Mouse (Mus musculus): ENCODE data around the gene Cmtm8. TPM values are rescaled to one million over a fixed set of nuclear protein-coding genes. Genes with fewer than 3 reads are reported as not detected.

Cmtm8 gene
- polyA plus RNA-seq, 1 experiment from 2014 or later: 31.7 TPM

DNA sequence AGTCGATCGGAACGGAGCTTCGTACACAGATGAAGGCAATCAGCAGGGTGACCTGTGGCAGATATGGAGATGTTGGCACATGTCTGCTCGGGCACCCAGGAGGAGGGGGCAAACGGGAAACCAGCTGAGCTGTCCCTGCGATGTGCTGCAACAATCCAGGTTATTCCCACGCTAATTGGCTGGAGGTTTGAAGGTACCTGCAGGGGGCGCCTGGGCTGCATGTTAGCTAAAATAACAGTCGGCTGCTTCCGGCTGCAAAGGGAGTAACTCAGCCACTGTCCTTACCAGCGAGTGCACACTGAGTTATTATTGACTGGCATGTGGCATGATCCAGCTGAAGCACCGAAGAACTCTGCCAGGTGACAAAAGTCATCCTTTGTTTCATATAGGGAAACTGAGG, 80.6 kb downstream of the Cmtm8 start:
- Histone ChIP-seq H3K4me3 (no peak overlapping the region), H3K36me3 (peaks cover 61% of the 10 kb centered on the region), H3K4me1 (replicated peaks) (peaks cover 18% of the 10 kb centered on the region), H3K27ac (no peak overlapping the region), H3K9me3 (no peaks in the 10 kb centered on the region), H3K27me3 (ENCODE audit: insufficient read depth, poor library complexity, severe bottlenecking) (no peaks in the 10 kb centered on the region)
- DNase-seq (ENCODE audit: low spot score): peak; percentile 54
- 67% methylated on average over 13 of the region's 13 CpGs for WGBS

DNA sequence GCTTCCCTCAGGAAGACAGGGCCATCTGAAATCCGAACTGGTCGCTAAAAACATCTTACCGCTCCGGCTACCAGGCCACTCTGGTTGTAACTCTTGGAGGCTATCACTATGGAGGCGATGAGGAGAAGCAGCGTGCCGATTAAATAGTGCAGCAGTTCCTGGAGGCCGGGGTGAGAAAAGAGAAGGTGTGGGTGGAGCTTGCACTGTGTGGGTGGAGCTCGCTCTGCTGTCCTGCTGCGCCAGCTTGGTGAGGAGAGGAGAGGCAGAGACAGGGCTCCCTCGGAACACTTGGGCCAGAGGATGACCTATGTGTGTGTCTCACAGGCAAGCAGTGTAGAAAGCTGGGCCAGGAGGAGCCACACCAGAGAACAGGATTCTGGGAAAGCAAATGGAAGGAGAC, 82.1 kb downstream of the Cmtm8 start:
- Histone ChIP-seq H3K36me3 (peaks cover 74% of the 10 kb centered on the region), H3K9me3 (no peaks in the 10 kb centered on the region), H3K4me3 (no peak overlapping the region), H3K27me3 (ENCODE audit: insufficient read depth, poor library complexity, severe bottlenecking) (no peaks in the 10 kb centered on the region), H3K27ac (no peak overlapping the region), H3K4me1 (replicated peaks) (peaks cover 3% of the 10 kb centered on the region; the same call in 1 of the 2 replicates)
- DNase-seq (ENCODE audit: low spot score): no peak
- WGBS: 73% methylated on average over 11 of the region's 11 CpGs

DNA sequence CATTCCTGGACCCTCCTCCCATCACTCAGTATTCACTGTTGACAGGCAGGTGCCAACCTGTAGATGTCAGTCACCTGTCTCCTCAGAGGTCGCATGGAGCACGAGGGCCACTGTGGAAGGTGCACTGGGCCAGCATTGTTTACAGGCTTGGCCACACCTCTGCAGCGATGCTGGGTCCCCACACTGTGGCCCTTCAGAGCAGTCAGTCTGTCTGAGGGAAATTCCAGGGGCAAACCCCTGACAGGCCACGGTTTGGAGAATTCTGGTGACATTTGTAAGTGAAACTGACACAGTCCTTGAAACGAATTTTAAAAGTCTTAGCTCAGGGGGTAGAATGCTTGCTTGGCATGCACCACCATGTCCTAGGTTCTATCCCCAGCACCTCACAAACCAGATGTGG, 83.6 kb downstream of the Cmtm8 start:
- DNase-seq (ENCODE audit: low spot score): no peak
- H3K4me3 ChIP-seq: no peak overlapping the region
- no peaks in the 10 kb centered on the region for H3K27me3 ChIP-seq (ENCODE audit: insufficient read depth, poor library complexity, severe bottlenecking)
- no peak overlapping the region for H3K27ac ChIP-seq
- WGBS: 78% methylated on average over 5 of the region's 5 CpGs
- peaks cover 77% of the 10 kb centered on the region for H3K36me3 ChIP-seq
- no peaks in the 10 kb centered on the region for H3K9me3 ChIP-seq
- H3K4me1 ChIP-seq (replicated peaks): no peaks in the 10 kb centered on the region

DNA sequence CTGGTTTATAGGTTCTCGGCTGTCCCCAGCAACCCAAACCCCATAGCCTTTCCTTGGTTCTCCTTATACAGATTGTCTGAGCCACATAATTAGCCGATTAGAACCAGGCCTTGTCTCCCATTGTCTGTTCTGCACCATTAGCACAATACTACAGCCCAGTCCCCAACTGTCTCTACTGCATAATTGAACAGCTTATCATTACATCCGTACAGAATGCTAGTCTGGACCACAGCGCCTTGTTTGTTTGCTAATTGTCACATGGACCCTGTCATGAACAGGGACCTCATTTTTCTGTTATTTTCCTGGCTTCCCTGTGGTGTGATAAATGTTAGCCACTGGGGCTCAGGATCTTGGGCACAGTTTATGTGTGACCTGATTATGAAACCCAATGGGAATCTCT, 84.1 kb downstream of the Cmtm8 start:
- WGBS: 85% methylated on average over 4 of the region's 4 CpGs
- DNase-seq (ENCODE audit: low spot score): no peak
- Histone ChIP-seq H3K4me1 (replicated peaks) (no peaks in the 10 kb centered on the region), H3K27ac (no peak overlapping the region), H3K36me3 (peaks cover 80% of the 10 kb centered on the region), H3K27me3 (ENCODE audit: insufficient read depth, poor library complexity, severe bottlenecking) (no peaks in the 10 kb centered on the region), H3K4me3 (no peak overlapping the region), H3K9me3 (no peaks in the 10 kb centered on the region)

DNA sequence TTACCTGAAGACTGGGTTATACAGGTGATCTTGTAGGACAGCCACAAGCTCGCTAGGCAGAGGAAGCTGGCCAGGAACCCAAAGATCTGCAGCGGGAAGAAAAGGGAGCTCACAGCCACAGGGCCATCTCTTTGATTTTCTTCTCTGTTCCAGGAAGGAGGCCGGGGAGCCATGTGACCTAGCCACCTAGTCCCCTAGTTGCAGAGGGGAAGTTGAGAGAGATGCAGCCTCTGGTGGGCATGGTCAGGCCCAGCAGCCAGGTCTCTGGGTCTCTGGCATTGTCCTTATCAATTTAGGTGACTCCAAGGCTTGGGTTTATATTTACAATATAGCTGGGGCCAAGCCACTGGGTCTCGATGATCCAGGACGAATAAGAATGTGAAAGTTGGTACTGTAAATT, 85.2 kb downstream of the Cmtm8 start:
- Histone ChIP-seq H3K27ac (no peak overlapping the region), H3K4me3 (no peak overlapping the region), H3K9me3 (no peaks in the 10 kb centered on the region), H3K36me3 (peaks cover 84% of the 10 kb centered on the region), H3K4me1 (replicated peaks) (no peaks in the 10 kb centered on the region), H3K27me3 (ENCODE audit: insufficient read depth, poor library complexity, severe bottlenecking) (no peaks in the 10 kb centered on the region)
- WGBS: 89% methylated on average over 5 of the region's 5 CpGs
- no peak for DNase-seq (ENCODE audit: low spot score)

DNA sequence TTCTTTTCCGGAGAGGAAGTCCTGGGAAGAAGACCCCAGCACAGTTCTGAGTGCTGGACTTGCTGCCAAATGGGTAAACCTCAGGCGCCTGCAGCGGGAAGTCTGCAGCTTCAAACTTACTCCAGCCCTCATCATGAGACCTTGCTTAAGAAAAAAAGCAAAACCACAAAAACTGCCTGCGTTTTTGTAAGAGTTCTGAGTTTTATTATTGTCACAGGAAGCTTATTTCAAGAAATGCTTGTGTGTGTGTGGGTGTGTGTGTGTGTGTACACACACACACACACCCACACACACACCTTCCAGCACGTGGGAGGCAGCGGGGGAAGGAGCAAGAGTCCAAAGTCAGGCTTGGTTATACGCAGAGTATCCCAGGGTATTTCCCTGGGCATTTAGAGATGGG, 85.7 kb downstream of the Cmtm8 start:
- no peak overlapping the region for H3K4me3 ChIP-seq
- H3K27ac ChIP-seq: no peak overlapping the region
- H3K36me3 ChIP-seq: peaks cover 82% of the 10 kb centered on the region
- peaks cover 1% of the 10 kb centered on the region for H3K4me1 ChIP-seq (replicated peaks)
- H3K27me3 ChIP-seq (ENCODE audit: insufficient read depth, poor library complexity, severe bottlenecking): no peaks in the 10 kb centered on the region
- no peak for DNase-seq (ENCODE audit: low spot score)
- 84% methylated on average over 7 of the region's 7 CpGs for WGBS
- no peaks in the 10 kb centered on the region for H3K9me3 ChIP-seq

DNA sequence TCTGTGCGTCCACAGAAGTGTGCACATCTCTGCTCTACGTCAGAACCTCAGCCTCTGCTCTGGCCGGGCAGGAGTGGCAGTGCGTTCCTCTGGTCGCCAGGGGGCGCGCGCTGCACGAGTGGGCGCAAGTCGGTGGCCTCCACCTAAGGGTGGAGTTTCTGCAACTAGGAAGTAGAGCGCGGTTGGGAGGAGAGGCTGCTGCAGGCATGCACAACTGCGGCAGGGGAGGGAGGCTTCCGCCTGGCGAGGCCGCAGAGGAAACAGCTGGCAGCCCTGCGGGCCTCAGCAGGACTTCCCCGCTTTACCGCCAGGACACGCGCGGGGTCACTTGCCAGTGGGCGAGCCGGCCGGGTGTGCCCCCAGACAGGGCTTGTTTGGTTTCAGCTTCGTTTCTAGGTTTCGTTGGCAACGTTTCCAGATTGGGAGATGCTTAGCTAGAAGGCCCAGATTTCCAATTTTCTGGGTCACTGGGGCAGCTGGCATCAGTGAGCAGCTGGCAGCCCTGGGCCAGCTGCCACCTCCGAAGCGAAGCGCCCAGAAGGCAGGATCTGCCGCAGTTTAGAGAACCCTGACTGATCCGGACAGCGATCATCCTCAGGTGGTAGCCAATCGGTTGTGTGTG, 91.0 kb downstream of the Cmtm8 start:
- Histone ChIP-seq H3K27me3 (ENCODE audit: insufficient read depth, poor library complexity, severe bottlenecking) (no peaks in the 10 kb centered on the region), H3K36me3 (peaks cover 55% of the 10 kb centered on the region), H3K4me3 (peak overlapping the region; percentile 56), H3K4me1 (replicated peaks) (peaks cover 12% of the 10 kb centered on the region), H3K9me3 (no peaks in the 10 kb centered on the region), H3K27ac (peak overlapping the region; percentile 76)
- 10% methylated on average over 36 of the region's 36 CpGs for WGBS
- peak; percentile 88 for DNase-seq (ENCODE audit: low spot score)

DNA sequence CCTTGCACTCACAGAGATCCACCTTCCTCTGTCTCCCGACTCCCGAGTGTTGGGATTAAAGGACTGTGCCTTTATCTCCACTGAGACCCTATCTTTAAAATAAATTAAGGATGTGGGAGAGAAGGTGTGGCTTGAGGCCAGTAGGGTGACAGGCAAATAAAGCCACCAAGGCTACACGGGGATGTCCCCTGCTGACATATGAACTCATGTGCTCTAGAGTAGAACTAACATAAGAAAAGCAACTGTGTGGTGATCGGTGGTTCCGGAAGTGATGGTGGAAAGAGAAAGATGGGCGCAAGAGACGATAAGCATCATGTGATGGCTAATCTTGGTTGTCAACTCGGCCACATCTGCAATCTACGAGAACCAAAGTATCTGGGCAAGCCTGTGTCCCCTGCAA, 91.6 kb downstream of the Cmtm8 start:
- H3K36me3 ChIP-seq: peaks cover 56% of the 10 kb centered on the region
- H3K9me3 ChIP-seq: no peaks in the 10 kb centered on the region
- no peaks in the 10 kb centered on the region for H3K27me3 ChIP-seq (ENCODE audit: insufficient read depth, poor library complexity, severe bottlenecking)
- DNase-seq (ENCODE audit: low spot score): no peak
- H3K27ac ChIP-seq: no peak overlapping the region
- H3K4me1 ChIP-seq (replicated peaks): peaks cover 12% of the 10 kb centered on the region
- WGBS: 78% methylated on average over 9 of the region's 9 CpGs
- H3K4me3 ChIP-seq: peak overlapping the region; percentile 56; the same call in 1 of the 2 replicates

DNA sequence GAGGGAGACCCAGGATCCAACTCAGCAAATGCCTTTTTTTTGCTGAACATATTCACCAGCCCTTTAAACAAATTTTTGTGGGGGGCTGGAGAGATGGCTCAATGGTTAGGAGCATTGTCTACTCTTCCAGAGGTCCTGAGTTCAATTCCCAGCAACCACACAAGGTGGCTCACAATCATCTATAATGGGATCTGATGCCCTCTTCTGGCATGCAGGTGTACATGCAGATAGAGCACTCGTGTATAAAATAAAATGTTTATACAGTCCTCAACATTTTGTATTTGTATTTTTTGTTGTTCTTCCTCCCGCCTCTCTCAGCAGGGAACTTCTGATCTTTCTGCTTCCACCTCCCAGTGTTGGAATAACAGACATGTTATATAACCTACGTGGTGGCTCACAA, 92.4 kb downstream of the Cmtm8 start:
- Histone ChIP-seq H3K27me3 (ENCODE audit: insufficient read depth, poor library complexity, severe bottlenecking) (no peaks in the 10 kb centered on the region), H3K9me3 (no peaks in the 10 kb centered on the region), H3K4me1 (replicated peaks) (peaks cover 12% of the 10 kb centered on the region), H3K36me3 (peaks cover 56% of the 10 kb centered on the region), H3K4me3 (no peak overlapping the region), H3K27ac (no peak overlapping the region)
- no peak for DNase-seq (ENCODE audit: low spot score)
- WGBS: 79% methylated on average over 3 of the region's 3 CpGs

DNA sequence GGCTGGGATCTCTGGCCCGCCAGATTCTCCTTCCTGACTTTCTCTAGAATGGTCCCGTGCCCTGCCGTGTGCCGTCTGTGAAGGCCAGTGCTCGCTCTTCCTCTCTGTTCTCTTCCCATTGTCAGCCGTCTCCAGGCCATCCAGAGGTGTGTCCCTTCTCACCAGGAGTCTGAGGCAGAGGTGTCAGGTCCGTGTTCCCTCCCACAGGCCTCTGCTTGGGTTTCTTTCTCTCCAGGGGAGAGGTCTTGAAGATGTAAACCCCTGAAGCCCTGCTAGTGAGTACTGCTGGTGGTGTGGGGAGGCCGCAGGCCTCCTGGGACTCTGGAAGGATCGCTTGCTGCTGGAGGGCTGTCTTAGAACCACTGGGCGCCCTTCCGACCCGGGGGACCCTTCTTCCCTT, 96.5 kb downstream of the Cmtm8 start:
- Histone ChIP-seq H3K4me1 (replicated peaks) (peaks cover 5% of the 10 kb centered on the region), H3K36me3 (peaks cover 61% of the 10 kb centered on the region), H3K4me3 (no peak overlapping the region), H3K27me3 (ENCODE audit: insufficient read depth, poor library complexity, severe bottlenecking) (no peaks in the 10 kb centered on the region), H3K27ac (no peak overlapping the region), H3K9me3 (no peaks in the 10 kb centered on the region)
- no peak for DNase-seq (ENCODE audit: low spot score)
- WGBS: 86% methylated on average over 12 of the region's 12 CpGs

DNA sequence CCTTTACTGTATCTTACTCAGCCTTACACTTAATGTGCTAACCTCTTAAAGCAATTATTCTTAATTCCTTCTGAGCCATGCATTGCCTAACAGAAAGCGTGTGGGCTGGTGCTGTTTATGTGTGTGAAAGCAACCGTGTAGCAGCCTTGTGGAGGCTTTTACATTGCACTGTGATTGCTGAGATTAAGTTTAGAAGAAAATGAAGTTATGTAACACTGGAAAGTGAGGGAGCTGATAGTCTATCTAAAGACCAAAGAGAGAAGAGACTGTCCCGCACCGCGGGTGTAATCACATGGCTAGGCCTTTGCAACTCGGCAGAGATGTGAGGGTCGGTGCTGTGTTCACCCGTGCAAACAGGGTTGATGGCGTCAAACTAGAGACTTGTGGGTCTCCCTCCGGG, 96.9 kb downstream of the Cmtm8 start:
- Histone ChIP-seq H3K9me3 (no peaks in the 10 kb centered on the region), H3K4me3 (no peak overlapping the region), H3K4me1 (replicated peaks) (0 out of 2 replicates have a peak, but pooled peaks cover 3% of the 10 kb centered on the region), H3K27ac (no peak overlapping the region), H3K27me3 (ENCODE audit: insufficient read depth, poor library complexity, severe bottlenecking) (no peaks in the 10 kb centered on the region), H3K36me3 (peaks cover 64% of the 10 kb centered on the region)
- no peak for DNase-seq (ENCODE audit: low spot score)
- 88% methylated on average over 10 of the region's 10 CpGs for WGBS

DNA sequence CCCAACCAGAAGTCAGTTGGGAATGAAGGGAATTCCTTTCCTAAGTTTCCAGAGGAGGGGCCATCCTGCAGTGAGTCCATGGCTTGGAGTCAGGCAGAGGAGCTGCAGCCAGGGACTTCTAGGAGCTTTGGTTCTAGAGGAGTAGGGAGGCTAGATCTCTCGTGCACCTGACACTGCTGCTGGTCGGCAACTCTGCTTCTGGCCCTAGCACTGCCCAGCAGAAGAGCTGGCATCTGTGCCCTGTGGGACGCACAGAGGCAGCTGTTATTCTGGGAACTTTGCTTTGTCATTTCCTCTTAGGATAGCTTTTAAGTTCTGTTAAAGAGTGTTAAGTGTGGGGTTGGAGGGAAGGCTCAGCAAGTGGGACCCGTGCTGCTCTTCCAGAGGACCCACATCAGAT, 98.3 kb downstream of the Cmtm8 start:
- 86% methylated on average over 4 of the region's 4 CpGs for WGBS
- no peak for DNase-seq (ENCODE audit: low spot score)
- H3K27ac ChIP-seq: no peak overlapping the region
- H3K36me3 ChIP-seq: peaks cover 71% of the 10 kb centered on the region
- 0 out of 2 replicates have a peak, but pooled peaks cover 3% of the 10 kb centered on the region for H3K4me1 ChIP-seq (replicated peaks)
- no peaks in the 10 kb centered on the region for H3K27me3 ChIP-seq (ENCODE audit: insufficient read depth, poor library complexity, severe bottlenecking)
- no peak overlapping the region for H3K4me3 ChIP-seq
- H3K9me3 ChIP-seq: no peaks in the 10 kb centered on the region

DNA sequence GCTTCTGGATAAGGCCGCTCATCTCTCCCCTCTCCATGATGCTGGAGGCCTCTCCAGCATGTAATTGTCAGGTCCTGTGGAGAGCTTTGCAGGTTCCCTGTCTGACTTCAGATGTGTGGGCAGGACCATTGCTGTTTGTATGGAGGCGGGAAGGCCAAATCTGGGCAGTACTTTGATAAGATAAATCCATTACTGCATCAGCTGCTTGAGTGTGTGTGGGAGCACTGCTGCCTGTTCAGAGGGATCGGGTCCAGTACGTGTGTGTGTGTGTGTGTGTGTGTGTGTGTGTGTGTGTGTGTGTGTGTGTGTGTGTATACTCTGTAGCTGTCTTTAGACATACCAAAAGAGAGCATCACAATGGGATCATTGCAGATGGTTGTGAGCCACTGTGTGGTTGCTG, 98.8 kb downstream of the Cmtm8 start:
- H3K4me3 ChIP-seq: no peak overlapping the region
- H3K4me1 ChIP-seq (replicated peaks): 0 out of 2 replicates have a peak, but pooled peaks cover 3% of the 10 kb centered on the region
- 92% methylated on average over 4 of the region's 4 CpGs for WGBS
- H3K36me3 ChIP-seq: peaks cover 71% of the 10 kb centered on the region
- H3K9me3 ChIP-seq: no peaks in the 10 kb centered on the region
- H3K27ac ChIP-seq: no peak overlapping the region
- no peaks in the 10 kb centered on the region for H3K27me3 ChIP-seq (ENCODE audit: insufficient read depth, poor library complexity, severe bottlenecking)
- DNase-seq (ENCODE audit: low spot score): no peak

DNA sequence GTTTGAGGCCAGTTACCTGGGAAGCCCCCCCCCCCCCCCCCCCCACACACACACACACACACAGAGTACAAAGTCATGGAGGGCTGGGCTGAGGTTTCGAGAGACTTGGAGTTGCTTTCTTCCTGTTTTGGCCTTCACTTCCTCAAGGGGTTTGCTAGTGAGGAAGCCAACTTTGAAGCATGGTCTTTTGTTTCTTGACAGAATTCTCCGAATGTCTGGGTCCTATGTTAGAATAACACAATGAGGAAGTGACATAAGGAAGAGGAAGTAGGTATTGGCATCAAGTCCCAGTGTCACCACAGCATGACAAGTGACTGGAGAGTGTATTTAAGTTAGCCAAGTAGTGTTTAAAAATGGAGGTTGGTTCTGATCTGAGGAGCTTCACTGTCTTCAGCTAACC, 101.2 kb downstream of the Cmtm8 start:
- WGBS: 87% methylated on average over 2 of the region's 2 CpGs
- 0 out of 2 replicates have a peak, but pooled peaks cover 3% of the 10 kb centered on the region for H3K4me1 ChIP-seq (replicated peaks)
- H3K36me3 ChIP-seq: peaks cover 59% of the 10 kb centered on the region

More for the DNA sequence above, 101.2 kb downstream of the Cmtm8 start:
- H3K27ac ChIP-seq: no peak overlapping the region
- H3K9me3 ChIP-seq: no peaks in the 10 kb centered on the region
- no peaks in the 10 kb centered on the region for H3K27me3 ChIP-seq (ENCODE audit: insufficient read depth, poor library complexity, severe bottlenecking)
- no peak for DNase-seq (ENCODE audit: low spot score)
- no peak overlapping the region for H3K4me3 ChIP-seq
